Mouse (Mus musculus): Measurements from ENCODE around the gene Crygb. TPM values are rescaled to one million over a fixed set of nuclear protein-coding genes. Genes with fewer than 3 reads are reported as not detected.
"Not testable (repeated sequence)": the region's sequence is repeated elsewhere in the genome, so short reads cannot be mapped to it uniquely, and the experiment has no call there.

Crygb gene
- polyA plus RNA-seq, 1 experiment from 2014 or later = not detected

- Histone ChIP-seq H3K36me3 (replicated peaks; ENCODE audit: insufficient read depth, low read length) (no peaks in the 10 kb centered on the region), H3K9me3 (ENCODE audit: low read length) (no peaks in the 10 kb centered on the region), H3K27ac (ENCODE audit: low read depth) (no peak overlapping the region), H3K4me2 (ENCODE audit: low read depth, low read length) (no peak overlapping the region), H3K4me3 (ENCODE audit: low read depth, low read length) (no peak overlapping the region), H3K9ac (replicated peaks) (no peak overlapping the region), H3K4me1 (ENCODE audit: insufficient read depth) (no peaks in the 10 kb centered on the region), H3K27me3 (ENCODE audit: insufficient read depth, low read length) (no peaks in the 10 kb centered on the region)
- DNase-seq (no peak), ATAC-seq (no peak)
- WGBS (ENCODE audit: insufficient replicate concordance) = 39% methylated on average over 2 of the region's 2 CpGs
- no peak for TF ChIP-seq CTCF (IDR thresholded peaks at IDR 0.05; ENCODE audit: low read depth)
- no peak for TF ChIP-seq EP300 (IDR thresholded peaks at IDR 0.05; ENCODE audit: low read depth)
Measured at GRCm38 (mm10) chr1:65052140-65052539, 29.9 kb downstream of the Crygb start.

GRCm38 (mm10) chr1:65051696-65052095, 30.4 kb downstream of the Crygb start:
- H3K27me3 ChIP-seq (ENCODE audit: insufficient read depth, low read length) = no peaks in the 10 kb centered on the region
- H3K9ac ChIP-seq (replicated peaks) = no peak overlapping the region
- no peaks in the 10 kb centered on the region for H3K4me1 ChIP-seq (ENCODE audit: insufficient read depth)
- no peak overlapping the region for H3K4me2 ChIP-seq (ENCODE audit: low read depth, low read length)
- TF ChIP-seq CTCF (IDR thresholded peaks at IDR 0.05; ENCODE audit: low read depth) (no peak), EP300 (IDR thresholded peaks at IDR 0.05; ENCODE audit: low read depth) (no peak)
- ATAC-seq (no peak), DNase-seq (no peak)
- no peak overlapping the region for H3K27ac ChIP-seq (ENCODE audit: low read depth)
- no peaks in the 10 kb centered on the region for H3K9me3 ChIP-seq (ENCODE audit: low read length)
- no peak overlapping the region for H3K4me3 ChIP-seq (ENCODE audit: low read depth, low read length)
- no peaks in the 10 kb centered on the region for H3K36me3 ChIP-seq (replicated peaks; ENCODE audit: insufficient read depth, low read length)
- WGBS (ENCODE audit: insufficient replicate concordance) = 75% methylated on average over 7 of the region's 7 CpGs

DNA sequence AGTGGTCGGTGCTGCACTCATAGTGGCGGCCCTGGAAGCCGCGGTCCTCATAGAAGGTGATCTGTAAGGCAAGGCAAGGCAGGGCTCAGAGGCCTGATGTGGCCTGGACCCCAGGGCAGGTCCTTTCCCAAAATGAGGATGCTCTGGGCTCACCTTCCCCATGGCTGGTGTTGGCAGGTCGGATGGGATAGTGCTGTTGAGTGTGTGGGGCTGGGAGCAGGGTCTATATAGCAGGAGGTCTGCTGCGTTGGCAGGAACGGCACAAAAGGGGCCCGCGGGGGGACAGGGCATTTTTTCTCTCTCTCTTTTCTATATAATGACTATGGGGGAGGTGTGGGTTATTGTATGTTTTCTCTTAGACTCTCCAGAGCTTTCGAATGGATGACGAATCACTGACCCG, 31.1 kb downstream of the Crygb start, which contains the start of gene Cryge:
Cryge (minus strand) TSS at position 198 of the 400 bp plus-strand sequence.
- H3K4me3 ChIP-seq (ENCODE audit: low read depth, low read length); H3K36me3 ChIP-seq (replicated peaks; ENCODE audit: insufficient read depth, low read length); H3K4me2 ChIP-seq (ENCODE audit: low read depth, low read length); H3K27ac ChIP-seq (ENCODE audit: low read depth); H3K27me3 ChIP-seq (ENCODE audit: insufficient read depth, low read length); H3K4me1 ChIP-seq (ENCODE audit: insufficient read depth); DNase-seq; H3K9me3 ChIP-seq (ENCODE audit: low read length); H3K9ac ChIP-seq (replicated peaks); ATAC-seq: not testable (repeated sequence)
- WGBS (ENCODE audit: insufficient replicate concordance) = 76% methylated on average over 8 of the region's 12 CpGs

- Histone ChIP-seq H3K9ac (replicated peaks) (no peak overlapping the region), H3K9me3 (ENCODE audit: low read length) (no peaks in the 10 kb centered on the region), H3K4me1 (ENCODE audit: insufficient read depth) (no peaks in the 10 kb centered on the region), H3K4me2 (ENCODE audit: low read depth, low read length) (no peak overlapping the region), H3K27me3 (ENCODE audit: insufficient read depth, low read length) (no peaks in the 10 kb centered on the region), H3K36me3 (replicated peaks; ENCODE audit: insufficient read depth, low read length) (no peaks in the 10 kb centered on the region), H3K27ac (ENCODE audit: low read depth) (no peak overlapping the region), H3K4me3 (ENCODE audit: low read depth, low read length) (no peak overlapping the region)
- TF ChIP-seq CTCF (IDR thresholded peaks at IDR 0.05; ENCODE audit: low read depth) = no peak
- TF ChIP-seq EP300 (IDR thresholded peaks at IDR 0.05; ENCODE audit: low read depth) = no peak
- ATAC-seq = no peak
- no peak for DNase-seq
- 59% methylated on average over 12 of the region's 12 CpGs for WGBS (ENCODE audit: insufficient replicate concordance)
Measured at GRCm38 (mm10) chr1:65048781-65049180, 33.3 kb downstream of the Crygb start.

DNA sequence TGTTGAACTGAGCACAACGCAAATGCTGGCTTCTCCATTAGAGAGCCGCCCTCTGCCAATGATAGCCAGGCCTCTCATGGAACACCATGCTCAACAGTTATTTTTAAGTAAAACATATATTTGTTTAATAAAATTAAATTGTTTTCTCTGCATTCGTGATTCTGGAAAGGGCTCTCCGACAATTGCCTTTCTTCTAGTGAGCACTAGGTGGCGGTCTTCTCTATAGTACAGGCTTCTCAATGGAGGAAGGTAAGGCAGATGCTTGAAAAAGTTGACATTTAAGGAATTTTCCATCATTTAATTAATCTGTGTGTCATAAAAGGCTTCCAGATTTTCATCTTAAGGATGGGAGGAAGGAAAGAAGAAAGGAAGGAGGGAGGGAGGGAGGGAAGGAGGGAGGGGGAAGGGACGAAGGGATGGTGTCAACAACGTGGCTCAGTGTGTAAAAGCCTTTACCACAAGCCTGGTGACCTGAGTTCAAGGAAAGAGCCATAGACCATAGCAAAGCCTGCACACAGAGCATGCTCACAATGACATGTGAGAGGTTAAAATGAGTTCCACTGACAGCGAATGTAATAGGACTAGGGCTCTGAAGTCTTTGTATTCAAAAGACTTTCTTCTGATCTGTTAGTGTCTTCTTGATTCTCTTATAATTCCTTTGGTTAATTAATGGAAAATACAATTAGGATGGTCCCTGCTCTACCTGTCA, 35.5 kb downstream of the Crygb start:
- 30% methylated on average over 8 of the region's 8 CpGs for WGBS (ENCODE audit: insufficient replicate concordance)
- Histone ChIP-seq H3K4me2 (ENCODE audit: low read depth, low read length) (no peak overlapping the region), H3K9ac (replicated peaks) (no peak overlapping the region), H3K4me3 (ENCODE audit: low read depth, low read length) (no peak overlapping the region), H3K27ac (ENCODE audit: low read depth) (no peak overlapping the region), H3K9me3 (ENCODE audit: low read length) (no peaks in the 10 kb centered on the region), H3K36me3 (replicated peaks; ENCODE audit: insufficient read depth, low read length) (no peaks in the 10 kb centered on the region), H3K4me1 (ENCODE audit: insufficient read depth) (no peaks in the 10 kb centered on the region), H3K27me3 (ENCODE audit: insufficient read depth, low read length) (no peaks in the 10 kb centered on the region)
- TF ChIP-seq CTCF (IDR thresholded peaks at IDR 0.05; ENCODE audit: low read depth) = peak; percentile 71
- TF ChIP-seq EP300 (IDR thresholded peaks at IDR 0.05; ENCODE audit: low read depth) = no peak
- no peak for DNase-seq
- ATAC-seq = no peak

DNA sequence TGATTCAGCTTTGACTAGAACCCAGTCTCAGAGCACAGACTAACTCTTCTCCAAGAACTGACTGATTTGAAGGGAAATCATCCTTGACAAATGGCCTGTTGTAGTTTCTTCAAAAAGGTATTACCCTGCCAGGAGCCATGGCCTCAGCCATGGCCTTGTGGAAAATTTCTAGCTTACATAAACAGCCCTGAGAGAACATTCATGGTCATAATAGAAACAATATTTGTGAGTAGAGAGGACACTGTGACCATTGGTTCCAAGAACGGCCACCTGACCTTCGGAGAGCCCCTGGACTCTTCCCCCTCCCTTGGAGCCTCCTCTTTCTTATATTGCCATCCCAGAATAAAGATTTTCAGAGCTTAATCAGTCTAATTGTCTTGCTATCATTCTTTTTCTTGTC, 38.7 kb downstream of the Crygb start:
- H3K4me1 ChIP-seq (ENCODE audit: insufficient read depth) = no peaks in the 10 kb centered on the region
- no peaks in the 10 kb centered on the region for H3K27me3 ChIP-seq (ENCODE audit: insufficient read depth, low read length)
- WGBS (ENCODE audit: insufficient replicate concordance) = 66% methylated on average over 2 of the region's 2 CpGs
- ATAC-seq (no peak), DNase-seq (no peak)
- H3K27ac ChIP-seq (ENCODE audit: low read depth) = no peak overlapping the region
- TF ChIP-seq EP300 (IDR thresholded peaks at IDR 0.05; ENCODE audit: low read depth) (no peak), CTCF (IDR thresholded peaks at IDR 0.05; ENCODE audit: low read depth) (no peak)
- H3K4me2 ChIP-seq (ENCODE audit: low read depth, low read length) = no peak overlapping the region
- no peaks in the 10 kb centered on the region for H3K9me3 ChIP-seq (ENCODE audit: low read length)
- H3K4me3 ChIP-seq (ENCODE audit: low read depth, low read length) = no peak overlapping the region
- no peak overlapping the region for H3K9ac ChIP-seq (replicated peaks)
- H3K36me3 ChIP-seq (replicated peaks; ENCODE audit: insufficient read depth, low read length) = no peaks in the 10 kb centered on the region
